Mouse (Mus musculus): Measurements from ENCODE around the gene Fam102b.

- no peak for TF ChIP-seq CTCF (IDR thresholded peaks at IDR 0.05; ENCODE audit: control insufficient read depth, insufficient read depth, low read length)
- no peak for TF ChIP-seq POLR2A (IDR thresholded peaks at IDR 0.05; ENCODE audit: borderline replicate concordance, control insufficient read depth, low read depth, low read length)
Measured at GRCm38 (mm10) chr3:109062391-109062790, 35.0 kb upstream of the Fam102b start.
